Mouse (Mus musculus): ENCODE results near the gene Srl.

GRCm38 (mm10) chr16:4436738-4437137 is 104.9 kb downstream of the Srl start:
- TF ChIP-seq CEBPB (IDR thresholded peaks at IDR 0.05; ENCODE audit: low read depth) (no peak), USF1 (IDR thresholded peaks at IDR 0.05; ENCODE audit: low read depth) (no peak), MYOD1 (IDR thresholded peaks at IDR 0.05; ENCODE audit: control insufficient read depth, insufficient read length, low read depth) (no peak)
